Mouse (Mus musculus) bone marrow, adult 2 months (tissue): ENCODE results near the gene Lalba. TPM values are rescaled to one million over a fixed set of nuclear protein-coding genes. Genes with fewer than 3 reads are reported as not detected.

Source experiments
- H3K27ac ChIP-seq: fragments of 200-500 bp; 2 replicates; pipeline ENCODE4 v1.5.1; 2012; ENCODE audit warnings: low read depth, mild to moderate bottlenecking, control low read depth, inconsistent platforms, low read length; ENCODE audit not compliant: control insufficient read depth, poor library complexity, insufficient read depth
- H3K4me1 ChIP-seq: fragments of 200-500 bp; 2 replicates; pipeline ENCODE4 v1.6.1; 2011; ENCODE audit warnings: low read length; ENCODE audit not compliant: control insufficient read depth, insufficient read depth
- H3K4me3 ChIP-seq: fragments of 200-500 bp; replicated peaks from 2 replicates; pipeline ENCODE3; 2011; ENCODE audit warnings: mild to moderate bottlenecking, low read depth, low read length, control low read depth; ENCODE audit not compliant: control insufficient read depth
- CTCF ChIP-seq: fragments of 200-500 bp; IDR thresholded peaks from 2 replicates; pipeline ENCODE4 v1.5.1; 2011; ENCODE audit warnings: low read length, control low read depth; ENCODE audit not compliant: control insufficient read depth, insufficient read depth
- POLR2A ChIP-seq: fragments of 200-500 bp; IDR thresholded peaks from 2 replicates; pipeline ENCODE4 v1.6.1; 2011; ENCODE audit warnings: low read depth, mild to moderate bottlenecking, control low read depth, low read length, borderline replicate concordance; ENCODE audit not compliant: control insufficient read depth
- WGBS: fragments of 180-500 bp; shearing (Covaris S2); methylation state at CpG from one replicate; pipeline ENCODE4 v1.1.7; 2018; 5-methylcytosine and 5-hydroxymethylcytosine counted together
- polyA plus RNA-seq: library from polyadenylated mRNA; stranded (reverse); fragments of >200 nt; gene quantifications from 2 replicates; pipeline ENCODE4 v1.2.4, GENCODE M21; 2011; ENCODE audit warnings: low replicate concordance; ENCODE audit not compliant: missing spikeins, insufficient read depth, insufficient read length

The Lalba gene
- polyA plus RNA-seq, 1 experiment = not detected

- H3K4me3 ChIP-seq = no peak overlapping the region
- H3K27ac ChIP-seq = no peak overlapping the region
- H3K4me1 ChIP-seq = peaks cover 2% of the 10 kb centered on the region
- 33% methylated on average over 9 of the region's 9 CpGs for WGBS
- TF ChIP-seq CTCF = no peak
- no peak for TF ChIP-seq POLR2A
These were observed 23.9 kb upstream of the Lalba start for GRCm38 (mm10) chr15:98506253-98506957.

DNA sequence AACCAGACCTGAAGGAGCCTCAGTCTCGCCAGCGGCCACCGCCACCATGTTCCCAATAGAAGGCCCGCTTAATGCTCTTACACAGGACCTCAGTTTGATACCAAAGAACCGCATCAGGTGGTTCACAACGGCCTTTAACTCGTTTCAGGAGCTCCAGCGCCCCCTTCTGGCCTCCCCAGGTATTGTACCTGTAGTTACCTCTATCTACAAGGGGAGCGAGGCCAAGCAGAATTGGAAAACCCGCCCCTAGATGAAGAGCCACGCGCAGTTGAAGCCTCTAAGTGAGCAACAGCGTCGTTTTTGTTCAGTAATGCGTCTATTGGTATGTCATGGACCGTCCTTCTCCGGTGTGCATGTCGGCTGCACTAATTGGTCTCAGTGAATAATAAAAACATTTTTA is 22.0 kb upstream of the Lalba start:
- 18% methylated on average over 18 of the region's 18 CpGs for WGBS
- Histone ChIP-seq H3K27ac (no peak overlapping the region), H3K4me1 (no peaks in the 10 kb centered on the region; the same call in 1 of the 2 replicates), H3K4me3 (no peak overlapping the region)
- TF ChIP-seq CTCF = peak; percentile 68
- TF ChIP-seq POLR2A = no peak

DNA sequence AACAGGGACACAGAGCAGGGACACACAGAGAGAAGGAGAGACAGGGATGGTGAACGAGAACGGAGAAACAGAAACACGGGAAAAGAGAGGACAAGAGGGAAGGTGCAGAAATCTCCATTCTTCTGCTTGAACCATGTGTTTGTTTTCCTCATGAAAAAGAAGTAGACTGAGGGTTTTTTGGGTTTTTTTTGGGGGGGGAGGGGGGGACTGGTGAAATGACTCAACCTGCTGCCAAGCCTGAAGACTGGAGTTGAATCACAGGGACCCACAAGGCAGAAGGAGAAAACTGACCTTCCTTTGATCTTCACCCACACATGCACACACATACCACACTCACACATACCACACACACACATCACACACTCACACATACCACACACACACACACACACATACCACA is 20.8 kb upstream of the Lalba start:
- no peak overlapping the region for H3K4me3 ChIP-seq
- no peak for TF ChIP-seq CTCF
- TF ChIP-seq POLR2A = no peak
- 79% methylated on average over 3 of the region's 3 CpGs for WGBS
- H3K27ac ChIP-seq = no peak overlapping the region
- no peaks in the 10 kb centered on the region; the same call in 1 of the 2 replicates for H3K4me1 ChIP-seq

DNA sequence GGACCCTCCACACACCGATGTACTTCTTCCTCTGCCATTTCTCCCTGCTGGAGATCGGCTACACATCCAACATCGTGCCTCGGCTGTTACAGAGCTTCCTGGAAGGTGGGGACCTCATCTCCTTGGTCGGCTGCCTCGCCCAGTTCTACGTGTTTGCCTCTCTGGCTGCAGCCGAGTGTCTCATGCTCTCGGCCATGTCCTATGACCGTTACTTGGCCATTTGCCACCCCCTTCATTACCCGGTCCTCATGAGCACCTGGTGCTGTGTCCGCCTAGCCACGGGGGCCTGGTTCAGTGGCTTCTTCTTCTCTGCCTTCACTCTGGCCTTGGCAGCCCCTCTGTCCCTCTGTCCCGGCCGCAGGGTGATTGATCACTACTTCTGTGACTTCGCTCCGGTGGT is 15.1 kb upstream of the Lalba start:
- TF ChIP-seq POLR2A (no peak), CTCF (no peak)

GRCm38 (mm10) chr15:98492102-98492501 is 9.6 kb upstream of the Lalba start, which contains the start of gene Olfr279:
Gene Olfr279, plus strand, starts transcription at chr15:98492402.
- no peaks in the 10 kb centered on the region; the same call in 1 of the 2 replicates for H3K4me1 ChIP-seq
- H3K27ac ChIP-seq = no peak within 1 kb of the TSS
- TF ChIP-seq CTCF (no peak), POLR2A (no peak)
- 58% methylated on average over 4 of the region's 4 CpGs for WGBS
- H3K4me3 ChIP-seq = no peak within 1 kb of the TSS

More for the DNA sequence above, 15.1 kb upstream of the Lalba start:
- no peaks in the 10 kb centered on the region; the same call in 1 of the 2 replicates for H3K4me1 ChIP-seq
- 77% methylated on average over 17 of the region's 17 CpGs for WGBS
- H3K27ac ChIP-seq = no peak overlapping the region
- H3K4me3 ChIP-seq = no peak overlapping the region

DNA sequence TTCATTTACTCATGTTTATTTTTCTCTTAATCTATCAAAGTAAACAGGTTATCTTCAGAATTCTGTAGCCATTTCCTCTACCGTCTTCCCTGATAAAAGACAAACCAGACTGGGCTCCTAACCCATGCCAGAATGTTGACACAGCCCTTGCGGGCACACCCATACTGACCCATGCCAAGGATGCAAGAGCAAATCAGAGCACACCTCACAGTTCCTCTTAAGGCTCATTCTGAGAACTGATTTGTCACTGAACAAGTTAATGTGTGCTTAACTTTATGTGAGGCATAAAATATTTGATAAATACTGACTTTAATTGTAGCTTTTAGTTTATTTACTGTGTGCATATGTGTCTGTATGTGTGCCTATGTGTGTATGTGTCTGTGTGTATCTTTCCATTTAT is 8.8 kb upstream of the Lalba start:
- Histone ChIP-seq H3K27ac (no peak overlapping the region), H3K4me1 (no peaks in the 10 kb centered on the region), H3K4me3 (no peak overlapping the region)
- 47% methylated on average over 2 of the region's 2 CpGs for WGBS
- no peak for TF ChIP-seq CTCF
- no peak for TF ChIP-seq POLR2A

DNA sequence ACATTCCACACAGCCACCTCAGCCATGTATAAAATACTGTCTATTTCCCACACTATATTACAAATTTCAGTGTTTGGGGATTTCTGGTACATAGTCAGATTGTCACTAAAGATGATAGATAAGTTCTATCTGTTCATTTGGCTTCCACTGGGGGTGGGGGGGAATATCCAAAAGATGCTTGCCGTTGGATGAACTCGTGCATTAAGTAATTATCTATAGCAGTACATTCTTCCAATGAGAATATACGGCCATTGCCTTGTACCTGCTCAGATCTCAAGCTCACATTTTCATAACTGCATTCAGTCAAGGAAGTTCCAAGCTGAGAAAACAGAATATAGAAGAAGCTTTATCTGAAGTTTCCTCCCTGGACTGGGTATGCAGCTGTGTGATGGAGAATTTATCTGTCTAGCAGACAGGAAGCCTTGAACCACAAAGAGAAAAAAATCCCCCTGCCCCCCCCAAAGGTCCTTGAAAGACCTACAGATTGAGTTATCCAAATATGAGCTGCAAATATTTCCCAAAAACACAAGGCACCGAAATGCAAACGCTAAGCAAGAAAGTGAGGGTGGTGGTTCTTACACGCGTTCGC is 4.0 kb upstream of the Lalba start:
- H3K27ac ChIP-seq = no peak overlapping the region
- no peak overlapping the region for H3K4me3 ChIP-seq
- TF ChIP-seq POLR2A = no peak
- TF ChIP-seq CTCF = no peak
- peaks cover 3% of the 10 kb centered on the region for H3K4me1 ChIP-seq
- 53% methylated on average over 8 of the region's 8 CpGs for WGBS
